Mouse (Mus musculus): ENCODE data around the gene Cited2. TPM values are rescaled to one million over a fixed set of nuclear protein-coding genes. Genes with fewer than 3 reads are reported as not detected.

Cited2 gene
- 86.1 and 94.8 TPM in 2 replicates for polyA plus RNA-seq (2015; fragmentation: Nextera tagmentation; extraction: Ambion mirVana)

- H3K9me3 ChIP-seq (replicated peaks; ENCODE audit: low read length): no peaks in the 10 kb centered on the region
- H3K4me1 ChIP-seq (replicated peaks; ENCODE audit: insufficient read depth, low read length): peaks cover 3% of the 10 kb centered on the region; the same call in 1 of the 2 replicates
- H3K27me3 ChIP-seq (ENCODE audit: insufficient read depth, low read length): no peaks in the 10 kb centered on the region
- H3K27ac ChIP-seq: peak within 1 kb of the TSS; percentile 100
- H3K36me3 ChIP-seq (ENCODE audit: insufficient read depth, low read length): no peaks in the 10 kb centered on the region
- DNase-seq (ENCODE audit: low spot score) (peak; percentile 97), ATAC-seq (replicated peaks; ENCODE audit: low FRiP score, low read depth) (peak; percentile 77)
- peak within 1 kb of the TSS; percentile 96 for H3K9ac ChIP-seq (ENCODE audit: low read depth, low read length)
- peak within 1 kb of the TSS; percentile 77 for H3K4me2 ChIP-seq (ENCODE audit: low read length)
- peak; percentile 56 for TF ChIP-seq CTCF (IDR thresholded peaks at IDR 0.05; ENCODE audit: low read depth)
- under 1% methylated on average over 55 of the region's 55 CpGs for WGBS
- peak within 1 kb of the TSS; percentile 99 for H3K4me3 ChIP-seq (replicated peaks; ENCODE audit: low read depth, low read length)
Measured at GRCm38 (mm10) chr10:17722653-17723410, at the start of gene Cited2. Gene Cited2 (plus strand): TSS chr10:17723218.

- DNase-seq (ENCODE audit: low spot score): no peak
- no peak for ATAC-seq (replicated peaks; ENCODE audit: low FRiP score, low read depth)
- H3K27me3 ChIP-seq (ENCODE audit: insufficient read depth, low read length): no peaks in the 10 kb centered on the region
Measured at GRCm38 (mm10) chr10:17674454-17674853, 48.6 kb upstream of the Cited2 start.

GRCm38 (mm10) chr10:17674869-17675268, 48.1 kb upstream of the Cited2 start:
- Histone ChIP-seq H3K4me1 (replicated peaks; ENCODE audit: insufficient read depth, low read length) (no peaks in the 10 kb centered on the region), H3K9ac (ENCODE audit: low read depth, low read length) (no peak overlapping the region), H3K9me3 (replicated peaks; ENCODE audit: low read length) (no peaks in the 10 kb centered on the region), H3K36me3 (ENCODE audit: insufficient read depth, low read length) (no peaks in the 10 kb centered on the region), H3K27me3 (ENCODE audit: insufficient read depth, low read length) (no peaks in the 10 kb centered on the region), H3K27ac (no peak overlapping the region), H3K4me3 (replicated peaks; ENCODE audit: low read depth, low read length) (no peak overlapping the region), H3K4me2 (ENCODE audit: low read length) (no peak overlapping the region)
- WGBS: 93% methylated on average over 2 of the region's 2 CpGs
- DNase-seq (ENCODE audit: low spot score) (no peak), ATAC-seq (replicated peaks; ENCODE audit: low FRiP score, low read depth) (no peak)
- TF ChIP-seq CTCF (IDR thresholded peaks at IDR 0.05; ENCODE audit: low read depth): no peak

More at GRCm38 (mm10) chr10:17674454-17674853, 48.6 kb upstream of the Cited2 start:
- Histone ChIP-seq H3K9ac (ENCODE audit: low read depth, low read length) (no peak overlapping the region), H3K4me1 (replicated peaks; ENCODE audit: insufficient read depth, low read length) (no peaks in the 10 kb centered on the region), H3K9me3 (replicated peaks; ENCODE audit: low read length) (no peaks in the 10 kb centered on the region), H3K36me3 (ENCODE audit: insufficient read depth, low read length) (no peaks in the 10 kb centered on the region), H3K4me3 (replicated peaks; ENCODE audit: low read depth, low read length) (no peak overlapping the region), H3K27ac (no peak overlapping the region), H3K4me2 (ENCODE audit: low read length) (no peak overlapping the region)
- no peak for TF ChIP-seq CTCF (IDR thresholded peaks at IDR 0.05; ENCODE audit: low read depth)
- WGBS: 77% methylated on average over 5 of the region's 5 CpGs

GRCm38 (mm10) chr10:17676464-17676863, 46.6 kb upstream of the Cited2 start:
- no peak overlapping the region for H3K4me3 ChIP-seq (replicated peaks; ENCODE audit: low read depth, low read length)
- H3K4me2 ChIP-seq (ENCODE audit: low read length): no peak overlapping the region
- H3K4me1 ChIP-seq (replicated peaks; ENCODE audit: insufficient read depth, low read length): no peaks in the 10 kb centered on the region
- H3K9me3 ChIP-seq (replicated peaks; ENCODE audit: low read length): no peaks in the 10 kb centered on the region
- H3K27me3 ChIP-seq (ENCODE audit: insufficient read depth, low read length): no peaks in the 10 kb centered on the region
- WGBS: 77% methylated on average over 3 of the region's 3 CpGs
- H3K9ac ChIP-seq (ENCODE audit: low read depth, low read length): no peak overlapping the region
- no peak for TF ChIP-seq CTCF (IDR thresholded peaks at IDR 0.05; ENCODE audit: low read depth)
- no peak for ATAC-seq (replicated peaks; ENCODE audit: low FRiP score, low read depth)
- no peak for DNase-seq (ENCODE audit: low spot score)
- H3K36me3 ChIP-seq (ENCODE audit: insufficient read depth, low read length): no peaks in the 10 kb centered on the region
- no peak overlapping the region for H3K27ac ChIP-seq

GRCm38 (mm10) chr10:17677308-17677707, 45.7 kb upstream of the Cited2 start:
- TF ChIP-seq CTCF (IDR thresholded peaks at IDR 0.05; ENCODE audit: low read depth): no peak
- Histone ChIP-seq H3K4me1 (replicated peaks; ENCODE audit: insufficient read depth, low read length) (no peaks in the 10 kb centered on the region), H3K27me3 (ENCODE audit: insufficient read depth, low read length) (no peaks in the 10 kb centered on the region), H3K4me3 (replicated peaks; ENCODE audit: low read depth, low read length) (no peak overlapping the region), H3K4me2 (ENCODE audit: low read length) (no peak overlapping the region), H3K27ac (no peak overlapping the region), H3K9ac (ENCODE audit: low read depth, low read length) (no peak overlapping the region), H3K36me3 (ENCODE audit: insufficient read depth, low read length) (no peaks in the 10 kb centered on the region), H3K9me3 (replicated peaks; ENCODE audit: low read length) (no peaks in the 10 kb centered on the region)
- 91% methylated on average over 4 of the region's 4 CpGs for WGBS
- ATAC-seq (replicated peaks; ENCODE audit: low FRiP score, low read depth) (no peak), DNase-seq (ENCODE audit: low spot score) (no peak)

GRCm38 (mm10) chr10:17680432-17681382, 42.3 kb upstream of the Cited2 start:
- no peak for TF ChIP-seq CTCF (IDR thresholded peaks at IDR 0.05; ENCODE audit: low read depth)
- no peaks in the 10 kb centered on the region for H3K9me3 ChIP-seq (replicated peaks; ENCODE audit: low read length)
- no peak overlapping the region for H3K4me2 ChIP-seq (ENCODE audit: low read length)
- DNase-seq (ENCODE audit: low spot score) (no peak), ATAC-seq (replicated peaks; ENCODE audit: low FRiP score, low read depth) (0 out of 2 replicates have a peak, but pooled peaks have one; percentile 49)
- no peaks in the 10 kb centered on the region for H3K36me3 ChIP-seq (ENCODE audit: insufficient read depth, low read length)
- H3K4me3 ChIP-seq (replicated peaks; ENCODE audit: low read depth, low read length): no peak overlapping the region
- H3K4me1 ChIP-seq (replicated peaks; ENCODE audit: insufficient read depth, low read length): no peaks in the 10 kb centered on the region
- no peak overlapping the region for H3K9ac ChIP-seq (ENCODE audit: low read depth, low read length)
- WGBS: 71% methylated on average over 8 of the region's 8 CpGs
- H3K27ac ChIP-seq: no peak overlapping the region
- no peaks in the 10 kb centered on the region for H3K27me3 ChIP-seq (ENCODE audit: insufficient read depth, low read length)
